Mouse (Mus musculus) E14TG2a.4 (cell line): ENCODE data around the gene B3galt5.

ENCODE experiments used
- CTCF ChIP-seq: conservative IDR thresholded peaks from 2 replicates; pipeline ENCODE4 v1.5.1; 2014; ENCODE audit warnings: low read length
- NANOG ChIP-seq: IDR thresholded peaks from 2 replicates; pipeline ENCODE4 v1.6.1; 2014; ENCODE audit warnings: borderline replicate concordance, low read length, mixed read lengths

- no peak for TF ChIP-seq CTCF
- TF ChIP-seq NANOG: no peak
These were observed 33.9 kb upstream of the B3galt5 start for GRCm38 (mm10) chr16:96201485-96202232.
